Mouse (Mus musculus): Measurements from ENCODE around the gene Pygb. TPM values are rescaled to one million over a fixed set of nuclear protein-coding genes. Genes with fewer than 3 reads are reported as not detected.

Pygb gene
- total RNA-seq, 2 experiments from 2014 or later = 2.1 to 3.6 TPM

GRCm38 (mm10) chr2:150787234-150787771 is 768 bp downstream of the Pygb start:
- no peak for ATAC-seq (replicated peaks; ENCODE audit: low FRiP score, poor library complexity, severe bottlenecking)

GRCm38 (mm10) chr2:150788768-150789550 is 2.4 kb downstream of the Pygb start:
- ATAC-seq (replicated peaks; ENCODE audit: low FRiP score, poor library complexity, severe bottlenecking) = no peak

- ATAC-seq (replicated peaks; ENCODE audit: low FRiP score, poor library complexity, severe bottlenecking) = no peak
These were observed 6.8 kb downstream of the Pygb start for GRCm38 (mm10) chr2:150793320-150793719.

- ATAC-seq (replicated peaks; ENCODE audit: low FRiP score, poor library complexity, severe bottlenecking) = no peak
These were observed 11.5 kb downstream of the Pygb start for GRCm38 (mm10) chr2:150798084-150798483.

- ATAC-seq (replicated peaks; ENCODE audit: low FRiP score, poor library complexity, severe bottlenecking) = no peak
These were observed 14.1 kb downstream of the Pygb start for GRCm38 (mm10) chr2:150800616-150801015.

GRCm38 (mm10) chr2:150803035-150803434 is 16.5 kb downstream of the Pygb start:
- no peak for ATAC-seq (replicated peaks; ENCODE audit: low FRiP score, poor library complexity, severe bottlenecking)

- no peak for ATAC-seq (replicated peaks; ENCODE audit: low FRiP score, poor library complexity, severe bottlenecking)
These were observed 21.8 kb downstream of the Pygb start for GRCm38 (mm10) chr2:150808381-150808780.

GRCm38 (mm10) chr2:150808812-150809211 is 22.3 kb downstream of the Pygb start:
- no peak for ATAC-seq (replicated peaks; ENCODE audit: low FRiP score, poor library complexity, severe bottlenecking)

- ATAC-seq (replicated peaks; ENCODE audit: low FRiP score, poor library complexity, severe bottlenecking) = no peak
These were observed 24.1 kb downstream of the Pygb start for GRCm38 (mm10) chr2:150810603-150811002.

GRCm38 (mm10) chr2:150812816-150813215 is 26.3 kb downstream of the Pygb start:
- ATAC-seq (replicated peaks; ENCODE audit: low FRiP score, poor library complexity, severe bottlenecking) = no peak

- ATAC-seq (replicated peaks; ENCODE audit: low FRiP score, poor library complexity, severe bottlenecking) = no peak
These were observed 30.3 kb downstream of the Pygb start for GRCm38 (mm10) chr2:150816676-150817402.

GRCm38 (mm10) chr2:150818742-150819141 is 32.2 kb downstream of the Pygb start:
- ATAC-seq (replicated peaks; ENCODE audit: low FRiP score, poor library complexity, severe bottlenecking) = no peak

- no peak for ATAC-seq (replicated peaks; ENCODE audit: low FRiP score, poor library complexity, severe bottlenecking)
These were observed 34.2 kb downstream of the Pygb start for GRCm38 (mm10) chr2:150820720-150821119.

GRCm38 (mm10) chr2:150822987-150823386 is 36.5 kb downstream of the Pygb start:
- no peak for ATAC-seq (replicated peaks; ENCODE audit: low FRiP score, poor library complexity, severe bottlenecking)

- no peak for ATAC-seq (replicated peaks; ENCODE audit: low FRiP score, poor library complexity, severe bottlenecking)
These were observed 39.9 kb downstream of the Pygb start for GRCm38 (mm10) chr2:150826426-150826825.

- ATAC-seq (replicated peaks; ENCODE audit: low FRiP score, poor library complexity, severe bottlenecking) = no peak
These were observed 41.6 kb downstream of the Pygb start for GRCm38 (mm10) chr2:150828164-150828563.

- no peak for ATAC-seq (replicated peaks; ENCODE audit: low FRiP score, poor library complexity, severe bottlenecking)
These were observed 42.1 kb downstream of the Pygb start for GRCm38 (mm10) chr2:150828654-150829053.

GRCm38 (mm10) chr2:150830011-150830410 is 43.5 kb downstream of the Pygb start:
- no peak for ATAC-seq (replicated peaks; ENCODE audit: low FRiP score, poor library complexity, severe bottlenecking)

- no peak for ATAC-seq (replicated peaks; ENCODE audit: low FRiP score, poor library complexity, severe bottlenecking)
These were observed 44.4 kb downstream of the Pygb start for GRCm38 (mm10) chr2:150830911-150831441.

- ATAC-seq (replicated peaks; ENCODE audit: low FRiP score, poor library complexity, severe bottlenecking) = no peak
These were observed 45.5 kb downstream of the Pygb start for GRCm38 (mm10) chr2:150832029-150832428.

- ATAC-seq (replicated peaks; ENCODE audit: low FRiP score, poor library complexity, severe bottlenecking) = no peak
These were observed 48.1 kb downstream of the Pygb start for GRCm38 (mm10) chr2:150834616-150835015.

Data from erythroid progenitor cell, adult 5-6 weeks (primary cell).